Mouse (Mus musculus) embryonic stem cell, embryonic (primary cell): ENCODE measurements at regions not wholly inside any gene's neighbourhood (a gene's known extent, or its start where the extent isn't known, plus 50 kb on each side); places are given as distances from the start of the nearest gene placed in this dataset.

Experiments used
- CTCF ChIA-PET, 4 experiments: fragments of 300-600 bp in 2 of 4; fragments of 350-600 bp in 2 of 4; sonication (Branson Sonifier 250); formaldehyde crosslinking; loops; one replicate each; lab custom pipeline; 2022; ENCODE audit warnings: inconsistent platforms in 2 of 4; lab: Charles Lee
- POLR2A ChIA-PET, 4 experiments: fragments of 300-600 bp in 2 of 4; fragments of 350-600 bp in 2 of 4; sonication (Branson Sonifier 250); formaldehyde crosslinking; loops; one replicate each; lab custom pipeline; 2022; ENCODE audit warnings: antibody characterized with exemption in 4 of 4, inconsistent platforms in 1 of 4; lab: Charles Lee

DNA sequence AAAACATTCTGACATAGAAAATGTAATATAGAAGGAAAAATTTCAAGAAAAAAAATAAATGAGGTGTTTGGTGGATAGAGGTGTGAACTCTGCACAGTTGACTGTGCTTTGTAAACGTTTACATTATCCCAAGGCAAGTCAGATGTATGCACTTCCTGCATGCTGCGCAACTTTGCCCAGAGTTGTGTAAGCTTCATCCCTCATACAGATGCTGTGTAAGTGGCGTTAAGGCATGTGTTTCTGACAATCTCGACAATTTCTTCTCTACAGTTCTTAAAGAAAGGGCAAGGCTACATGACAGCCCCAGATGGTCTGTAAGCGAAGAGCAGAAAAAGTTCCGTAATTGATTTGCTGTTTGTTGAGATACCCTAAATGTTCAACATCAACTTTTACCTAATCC lies 476.6 kb upstream of the Pitx2 start:
- POLR2A ChIA-PET, result no interaction called here
- CTCF ChIA-PET, result no interaction called here

GRCm38 (mm10) chr3:128720276-128720675 lies 479.4 kb upstream of the Pitx2 start:
- ChIA-PET CTCF (interaction anchor here in 1 of 4 experiments (1.3 kb wide), 1 partner anchor 485 kb away, joined by 3 read pairs; no protein-coding TSS in a partner anchor), POLR2A (no interaction called here)

- POLR2A ChIA-PET, result no interaction called here
- CTCF ChIA-PET, result interaction anchor here in 2 of 4 experiments (0.7 to 1.3 kb wide), 2 partner anchors 339 to 486 kb away, joined by 3 read pairs; no protein-coding TSS in a partner anchor
These were observed 480.5 kb upstream of the Pitx2 start for GRCm38 (mm10) chr3:128719226-128719625.

GRCm38 (mm10) chr3:128707270-128707669 lies 492.4 kb upstream of the Pitx2 start:
- ChIA-PET POLR2A (no interaction called here), CTCF (no interaction called here)

- ChIA-PET CTCF (no interaction called here), POLR2A (no interaction called here)
These were observed 531.1 kb upstream of the Pitx2 start for GRCm38 (mm10) chr3:128668468-128669127.

GRCm38 (mm10) chr3:128665184-128665583 lies 534.5 kb upstream of the Pitx2 start:
- ChIA-PET POLR2A (no interaction called here), CTCF (no interaction called here)

GRCm38 (mm10) chr3:128636960-128637755 lies 562.5 kb upstream of the Pitx2 start:
- ChIA-PET CTCF (no interaction called here), POLR2A (no interaction called here)

DNA sequence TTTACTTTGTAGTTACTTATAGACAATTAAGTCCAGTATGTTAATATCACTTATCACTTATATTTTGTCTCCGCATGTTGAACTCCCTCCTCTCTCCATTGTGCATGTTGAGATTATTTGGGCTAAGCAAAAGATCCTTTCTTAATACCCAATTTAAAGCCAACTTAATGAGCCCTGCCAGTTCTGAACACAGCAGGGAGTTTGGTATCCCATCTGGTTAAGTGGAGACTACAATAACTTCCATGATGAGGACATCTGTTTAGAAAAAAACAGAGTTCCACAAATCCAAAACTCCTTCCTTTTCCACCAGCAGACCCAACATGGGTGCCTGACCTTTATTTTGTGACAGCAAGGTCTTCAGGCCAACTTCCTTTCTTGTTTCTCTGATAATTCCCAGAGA lies 572.0 kb upstream of the Pitx2 start:
- ChIA-PET POLR2A (interaction anchor here in 1 of 4 experiments (0.6 to 0.7 kb wide), 2 partner anchors 192 to 1564 kb away, joined by 3 to 5 read pairs; no protein-coding TSS in a partner anchor), CTCF (no interaction called here)

- CTCF ChIA-PET, result no interaction called here
- POLR2A ChIA-PET, result no interaction called here
These were observed 583.0 kb upstream of the Pitx2 start for GRCm38 (mm10) chr3:128616675-128617074.

GRCm38 (mm10) chr3:128613657-128614056 lies 586.0 kb upstream of the Pitx2 start:
- ChIA-PET POLR2A (no interaction called here), CTCF (no interaction called here)

DNA sequence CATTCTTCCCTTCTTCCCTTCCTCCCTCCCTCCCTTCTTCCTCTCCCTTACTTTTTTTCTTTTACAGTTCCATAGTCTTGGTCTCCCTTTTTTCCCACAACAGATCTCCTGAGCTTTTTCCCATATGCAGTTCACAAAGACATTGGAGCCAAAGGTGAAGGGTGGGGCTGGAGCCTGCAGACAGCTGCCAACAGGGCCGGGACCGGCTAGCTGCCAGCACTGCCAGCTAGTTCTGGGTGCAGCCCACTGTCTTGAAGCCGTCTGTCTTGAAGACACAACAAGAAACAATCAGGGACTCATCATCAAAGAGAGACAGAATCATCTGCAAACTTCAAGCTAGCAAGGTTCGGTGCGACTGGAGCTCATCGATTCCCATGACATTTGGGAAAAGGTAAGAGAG lies 588.9 kb upstream of the Pitx2 start:
- POLR2A ChIA-PET, result no interaction called here
- CTCF ChIA-PET, result interaction anchor here in 2 of 4 experiments (0.7 kb wide), 2 partner anchors 261 to 474 kb away, joined by 3 read pairs; no protein-coding TSS in a partner anchor

DNA sequence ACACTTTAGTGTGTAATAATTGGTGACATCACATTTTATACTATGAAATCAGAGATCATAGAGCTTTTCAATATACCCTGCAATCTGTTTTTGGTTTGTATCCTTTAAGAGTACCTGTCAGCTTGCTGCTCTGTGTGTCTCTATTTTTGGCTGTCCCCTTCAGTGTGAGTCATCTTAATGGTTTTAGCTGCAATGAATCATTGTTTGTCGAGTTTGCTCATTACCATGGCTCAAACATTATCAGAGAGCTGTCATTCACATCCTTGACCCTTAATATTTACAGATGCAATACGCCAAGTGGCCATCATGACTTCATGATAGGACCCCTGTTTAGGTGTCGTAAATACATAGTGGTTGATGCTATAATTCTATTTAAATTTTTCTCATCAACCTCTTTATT lies 591.0 kb upstream of the Pitx2 start:
- POLR2A ChIA-PET, result no interaction called here
- CTCF ChIA-PET, result no interaction called here

- CTCF ChIA-PET, result interaction anchor here in 2 of 4 experiments (0.6 kb wide), 2 partner anchors 217 to 1999 kb away, joined by 3 to 4 read pairs; no protein-coding TSS in a partner anchor
- POLR2A ChIA-PET, result no interaction called here
These were observed 624.1 kb upstream of the Pitx2 start for GRCm38 (mm10) chr3:128575339-128576129.

DNA sequence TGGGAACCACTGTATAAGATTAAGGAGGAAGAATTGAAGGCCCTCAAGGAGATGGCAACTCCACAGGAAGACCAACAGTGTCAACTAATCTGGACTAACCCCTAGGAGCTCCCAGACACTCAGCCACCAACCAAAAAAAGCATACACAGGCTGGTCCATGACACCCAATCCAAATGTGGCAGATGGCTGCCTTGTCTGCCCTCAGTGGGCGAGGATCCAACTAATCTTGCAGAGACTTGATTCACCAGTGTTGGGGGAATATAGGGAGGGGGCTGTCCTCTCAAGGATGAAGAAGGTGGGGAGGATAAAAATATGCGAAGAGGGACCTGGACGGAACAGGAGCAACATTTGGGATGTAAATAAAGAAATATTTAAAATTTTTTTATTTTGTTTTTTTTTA lies 629.1 kb upstream of the Pitx2 start:
- ChIA-PET CTCF (no interaction called here), POLR2A (no interaction called here)

DNA sequence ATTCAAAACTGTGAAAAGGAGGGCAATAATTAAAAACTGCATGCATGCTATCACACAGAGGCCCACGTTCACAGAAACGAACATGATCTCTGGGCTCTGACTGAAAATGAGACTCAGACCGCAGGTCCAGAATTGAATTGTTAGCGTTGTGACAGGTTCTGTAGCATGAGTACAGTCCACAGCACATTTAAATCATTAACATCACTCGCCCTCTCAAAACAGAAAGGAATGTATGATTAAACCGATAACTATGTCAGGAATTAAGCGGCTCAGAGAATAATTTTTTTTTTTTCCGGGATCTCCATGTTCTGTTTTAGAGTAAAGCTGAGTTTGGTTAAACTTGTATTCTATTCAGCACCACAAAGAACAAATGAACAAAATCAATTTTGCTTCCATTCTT lies 634.3 kb upstream of the Pitx2 start:
- CTCF ChIA-PET, result no interaction called here
- POLR2A ChIA-PET, result no interaction called here

GRCm38 (mm10) chr3:128546416-128547327 lies 650.5 kb upstream of the Fam241a start:
- CTCF ChIA-PET, result interaction anchor here in 2 of 4 experiments (0.6 kb wide), 2 partner anchors 87 to 1457 kb away, joined by 3 read pairs; no protein-coding TSS in a partner anchor
- POLR2A ChIA-PET, result no interaction called here

DNA sequence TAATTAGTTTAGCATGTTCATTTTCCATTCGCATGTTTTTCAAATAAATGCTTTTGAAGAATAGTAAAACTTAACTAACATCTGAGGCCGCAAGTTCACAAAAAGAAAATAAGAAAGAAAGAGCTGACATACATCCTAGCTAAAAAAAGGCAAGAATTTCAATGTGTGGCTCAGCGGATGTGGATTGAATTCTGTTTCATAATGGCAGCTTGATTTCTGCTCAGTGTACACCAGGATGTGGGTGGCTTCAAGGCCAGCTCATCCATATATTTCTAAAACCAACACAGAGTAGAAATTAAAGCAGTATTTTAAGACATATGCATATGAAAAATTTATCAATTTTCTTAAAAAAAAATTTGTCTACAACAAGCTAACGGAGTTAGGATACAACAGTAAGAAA lies 629.3 kb upstream of the Fam241a start:
- POLR2A ChIA-PET, result interaction anchor here in 1 of 4 experiments (1.1 kb wide), 1 partner anchor 133 kb away, joined by 3 read pairs; no protein-coding TSS in a partner anchor
- CTCF ChIA-PET, result no interaction called here

GRCm38 (mm10) chr3:128520671-128521103 lies 624.6 kb upstream of the Fam241a start:
- CTCF ChIA-PET, result no interaction called here
- POLR2A ChIA-PET, result no interaction called here
